Mouse (Mus musculus) stomach, postnatal 0 days (tissue): ENCODE results near the gene Paf1.

ENCODE experiments used
- CTCF ChIP-seq: IDR thresholded peaks from 2 replicates; pipeline ENCODE4 v1.5.1; 2016; ENCODE audit warnings: antibody characterized with exemption, low read depth, mild to moderate bottlenecking, moderate library complexity
- EP300 ChIP-seq: optimal IDR thresholded peaks from 2 replicates; pipeline ENCODE3; 2016; ENCODE audit warnings: antibody characterized with exemption

GRCm38 (mm10) chr7:28358431-28358830, 34.3 kb upstream of the Paf1 start:
- TF ChIP-seq CTCF = no peak
- no peak for TF ChIP-seq EP300
